Comparison of ENCODE assay signal across 8 mouse cellular contexts in the genomic region with DNA sequence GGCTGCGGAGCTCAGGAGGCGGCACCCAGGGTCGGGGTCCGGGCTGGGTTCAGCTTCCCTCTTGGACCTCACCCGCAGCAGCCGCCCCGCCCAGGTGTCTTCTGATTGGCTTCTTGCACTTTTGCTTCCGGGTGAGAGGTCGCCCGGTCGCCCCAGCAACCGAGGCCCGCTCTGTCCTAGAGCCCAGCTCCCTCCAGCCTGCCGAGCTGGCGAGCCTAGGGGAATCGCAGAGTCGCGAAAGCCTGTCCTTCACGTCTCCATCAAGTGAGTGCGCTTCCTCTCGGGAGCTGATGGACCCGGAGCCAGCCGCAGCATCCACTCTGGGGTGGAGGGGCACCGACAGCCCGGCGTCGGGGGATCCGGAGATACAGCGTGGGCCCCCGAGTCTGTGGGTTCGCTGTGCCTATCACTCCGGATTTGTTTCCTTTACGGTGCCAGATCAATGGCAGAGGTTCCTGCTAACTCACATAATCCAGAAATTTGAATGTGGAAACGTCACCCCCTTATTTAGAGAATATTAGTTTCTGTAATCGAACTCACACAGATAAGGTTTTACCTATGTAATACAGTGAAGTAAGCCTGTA. TPM values are rescaled to one million over a fixed set of nuclear protein-coding genes. Genes with fewer than 3 reads are reported as not detected.
DNase-seq lines count a peak whose midpoint lies in the region; ATAC-seq and TF ChIP-seq lines count a peak whose summit lies in the region.

Morn2 (plus strand) TSS at position 130 of the 584 bp plus-strand sequence.
Dhx57 (minus strand) TSS at position 403 of the 584 bp plus-strand sequence.

- H3K9ac ChIP-seq in forebrain, embryonic 13.5 days = peak within 1 kb of the TSS; percentile 95
- peak within 1 kb of the TSS; percentile 95 for H3K9ac ChIP-seq in neural tube, embryonic 15.5 days (replicated peaks)

- H3K27me3 ChIP-seq in E14TG2a.4 (ENCODE audit: insufficient read depth, low read length) = no peaks in the 10 kb centered on the region
- H3K27me3 ChIP-seq in forebrain, embryonic 13.5 days = no peaks in the 10 kb centered on the region
- no peaks in the 10 kb centered on the region for H3K27me3 ChIP-seq in neural tube, embryonic 15.5 days (replicated peaks)

- peak within 1 kb of the TSS; percentile 91 for H3K27ac ChIP-seq in forebrain, embryonic 13.5 days
- H3K27ac ChIP-seq in neural tube, embryonic 15.5 days (replicated peaks) = peak within 1 kb of the TSS; percentile 96

- intact Hi-C loops in heart, postnatal 14 days (cut with DNase I) = loop anchor here (5.0 kb wide), 3 partner anchors 37 to 272 kb away; no protein-coding TSS in a partner anchor

- peak within 1 kb of the TSS; percentile 70 for H3K4me2 ChIP-seq in forebrain, embryonic 13.5 days
- peak within 1 kb of the TSS; percentile 63 for H3K4me2 ChIP-seq in neural tube, embryonic 15.5 days

- no peaks in the 10 kb centered on the region for H3K9me3 ChIP-seq in E14TG2a.4 (ENCODE audit: low read length)
- no peaks in the 10 kb centered on the region for H3K9me3 ChIP-seq in forebrain, embryonic 13.5 days (replicated peaks)
- H3K9me3 ChIP-seq in neural tube, embryonic 15.5 days (replicated peaks) = no peaks in the 10 kb centered on the region

- DNase-seq in c-Kit-positive CD71-positive TER-119-positive erythroid progenitor cells, embryonic 14.5 days (ENCODE audit: low spot score) = peak; percentile 90
- peak; percentile 98 to 99 for DNase-seq in heart, postnatal 14 days
- DNase-seq in layer of hippocampus, adult 11-12 months (ENCODE audit: low spot score) = peak; percentile 96
- peak; percentile 97 to 98 for DNase-seq in lung, adult 18-20 months
- DNase-seq in testis, postnatal 14 days (ENCODE audit: low spot score) = peak; percentile 97

- peak within 1 kb of the TSS; percentile 99 for H3K4me3 ChIP-seq in E14TG2a.4 (replicated peaks; ENCODE audit: low read length)
- H3K4me3 ChIP-seq in forebrain, embryonic 13.5 days = peak within 1 kb of the TSS; percentile 89
- peak within 1 kb of the TSS; percentile 85 for H3K4me3 ChIP-seq in neural tube, embryonic 15.5 days (replicated peaks)

- H3K4me1 ChIP-seq in E14TG2a.4 (replicated peaks; ENCODE audit: low read depth, low read length) = peaks cover 10% of the 10 kb centered on the region
- H3K4me1 ChIP-seq in forebrain, embryonic 13.5 days = peaks cover 15% of the 10 kb centered on the region
- peaks cover 12% of the 10 kb centered on the region for H3K4me1 ChIP-seq in neural tube, embryonic 15.5 days

- no peaks in the 10 kb centered on the region for H3K36me3 ChIP-seq in E14TG2a.4 (ENCODE audit: insufficient read depth, low read length)
- H3K36me3 ChIP-seq in forebrain, embryonic 13.5 days (ENCODE audit: poor library complexity, severe bottlenecking) = no peaks in the 10 kb centered on the region
- no peaks in the 10 kb centered on the region for H3K36me3 ChIP-seq in neural tube, embryonic 15.5 days

- under 1% methylated on average over 34 of the region's 35 CpGs for WGBS in forebrain, embryonic 13.5 days
- WGBS in neural tube, embryonic 15.5 days = under 1% methylated on average over 35 of the region's 35 CpGs

- no peak for TF ChIP-seq CTCF in E14TG2a.4 (conservative IDR thresholded peaks at IDR 0.05; ENCODE audit: low read length)

- peak; percentile 99 for ATAC-seq in forebrain, embryonic 13.5 days
- peak; percentile 98 for ATAC-seq in neural tube, embryonic 15.5 days (ENCODE audit: low FRiP score)

RNA-seq across cellular contexts. Expression of gene Morn2, which starts in this region (rescaled TPM):
- 49.0 and 51.0 TPM in 2 replicates for polyA plus RNA-seq in forebrain, embryonic 13.5 days (2015; fragmentation: Nextera tagmentation; extraction: Ambion mirVana)
- 10 to 100 TPM; 10.0 to 12.5 TPM for total RNA-seq in heart, postnatal 14 days (2021)
- 45.4 and 51.6 TPM in 2 replicates for polyA plus RNA-seq in neural tube, embryonic 15.5 days (2015; fragmentation: Nextera tagmentation; extraction: Ambion mirVana)

RNA-seq across cellular contexts. Expression of gene Dhx57, which starts in this region (rescaled TPM):
- 28.6 and 32.0 TPM in 2 replicates for polyA plus RNA-seq in forebrain, embryonic 13.5 days (2015; fragmentation: Nextera tagmentation; extraction: Ambion mirVana)
- total RNA-seq in heart, postnatal 14 days (2021) = 1 to 10 TPM; 8.2 to 9.7 TPM
- polyA plus RNA-seq in neural tube, embryonic 15.5 days (2015; fragmentation: Nextera tagmentation; extraction: Ambion mirVana) = 43.0 and 50.5 TPM in 2 replicates

Comparison
In these comparisons a context has a peak if more than half of its experiments do, and no peak if none do; other contexts are left out.
1. Peak in every context shown above with its lines: DNase-seq, ATAC-seq, H3K4me3 ChIP-seq and H3K27ac ChIP-seq.